26 mouse cellular contexts compared by ENCODE assay signal in genomic region chr15:25975810-25976209, GRCm38 (mm10). TPM values are rescaled to one million over a fixed set of nuclear protein-coding genes. Genes with fewer than 3 reads are reported as not detected.
A peak's percentile ranks its signal among the peaks of the same experiment; 100 is the strongest.
DNase-seq lines count a peak whose midpoint lies in the region; ATAC-seq and TF ChIP-seq lines count a peak whose summit lies in the region.
"Had no signal": no experiment of that assay in that cellular context is flagged by ENCODE, and none has a peak within 500 bp of the region (broad histone marks: within the 10 kb centered on the region; RNA-seq: fewer than 3 reads in every experiment).

No protein-coding gene starts in this region.

- H3K27me3 ChIP-seq in heart, postnatal 0 days (ENCODE audit: control insufficient read depth, insufficient read depth, low read length), result no peaks in the 10 kb centered on the region
- H3K27me3 ChIP-seq in liver, postnatal 0 days (ENCODE audit: insufficient read depth, low read length), result no peaks in the 10 kb centered on the region
- H3K27me3 ChIP-seq in liver, embryonic 11.5 days (replicated peaks; ENCODE audit: control insufficient read depth, insufficient read depth, low read length), result no peaks in the 10 kb centered on the region
- no peaks in the 10 kb centered on the region for H3K27me3 ChIP-seq in intestine, embryonic 16.5 days (replicated peaks; ENCODE audit: control insufficient read depth, insufficient read depth, low read length)
- no peaks in the 10 kb centered on the region for H3K27me3 ChIP-seq in small intestine, adult 2 months (ENCODE audit: control insufficient read depth, insufficient read depth, low read length)
- H3K27me3 ChIP-seq: embryonic facial prominence, embryonic 13.5 days; forebrain, embryonic 12.5 days; forebrain, embryonic 15.5 days; heart, embryonic 12.5 days; heart, embryonic 15.5 days; hindbrain, embryonic 12.5 days; Patski had no signal

- peak; percentile 33 for DNase-seq in heart, postnatal 0 days (ENCODE audit: low spot score)
- DNase-seq in heart, postnatal 4 days, result no peak
- DNase-seq in liver, postnatal 0 days, result no peak
- DNase-seq in liver, embryonic 11.5 days (ENCODE audit: low spot score), result no peak
- no peak for DNase-seq in kidney, adult 18-20 months
- no peak for DNase-seq in right cerebral cortex, postnatal 10 days (ENCODE audit: low spot score in 2 of 2)
- DNase-seq: adrenal gland, postnatal 10 days; cerebellum, adult 11-12 months; cerebellum, adult 8-10 months; cerebellum, postnatal 10 days; cerebellum, postnatal 36 days; embryo, embryonic 11 days; gastrocnemius, postnatal 25 days; heart, adult 18-20 months; heart, postnatal 14 days had no signal

- no peak for TF ChIP-seq POLR2A in small intestine, adult 2 months (IDR thresholded peaks at IDR 0.05; ENCODE audit: low read depth, low read length)

- peak; percentile 68 for ATAC-seq in heart, postnatal 0 days (ENCODE audit: insufficient read depth, low read depth)
- peak; percentile 78 for ATAC-seq in liver, postnatal 0 days
- no peak for ATAC-seq in liver, embryonic 11.5 days (replicated peaks; ENCODE audit: low FRiP score)
- peak; percentile 95 for ATAC-seq in intestine, embryonic 16.5 days
- ATAC-seq: forebrain, embryonic 15.5 days; Patski had no signal

- no peak overlapping the region for H3K4me2 ChIP-seq in heart, postnatal 0 days (ENCODE audit: low read depth, low read length)
- H3K4me2 ChIP-seq in liver, postnatal 0 days (ENCODE audit: low read depth, low read length), result no peak overlapping the region
- no peak overlapping the region for H3K4me2 ChIP-seq in liver, embryonic 11.5 days
- H3K4me2 ChIP-seq in intestine, embryonic 16.5 days (ENCODE audit: low read depth, low read length), result no peak overlapping the region
- H3K4me2 ChIP-seq: embryonic facial prominence, embryonic 13.5 days; forebrain, embryonic 12.5 days; forebrain, embryonic 15.5 days; heart, embryonic 12.5 days; heart, embryonic 15.5 days; hindbrain, embryonic 12.5 days had no signal

- no peaks in the 10 kb centered on the region for H3K4me1 ChIP-seq in heart, postnatal 0 days (ENCODE audit: control insufficient read depth, insufficient read depth)
- H3K4me1 ChIP-seq in liver, postnatal 0 days (ENCODE audit: insufficient read depth), result no peaks in the 10 kb centered on the region
- no peaks in the 10 kb centered on the region for H3K4me1 ChIP-seq in liver, embryonic 11.5 days (replicated peaks; ENCODE audit: control insufficient read depth, insufficient read depth, low read length)
- no peaks in the 10 kb centered on the region for H3K4me1 ChIP-seq in intestine, embryonic 16.5 days (ENCODE audit: control insufficient read depth, insufficient read depth, low read length)
- peaks cover 4% of the 10 kb centered on the region; the same call in 1 of the 2 replicates for H3K4me1 ChIP-seq in small intestine, adult 2 months (ENCODE audit: control insufficient read depth, insufficient read depth, insufficient read length, low read length)
- H3K4me1 ChIP-seq: embryonic facial prominence, embryonic 10.5 days; embryonic facial prominence, embryonic 13.5 days; forebrain, embryonic 12.5 days; forebrain, embryonic 15.5 days; hindbrain, embryonic 12.5 days had no signal

- no peak overlapping the region for H3K27ac ChIP-seq in heart, postnatal 0 days (ENCODE audit: low read depth)
- peak overlapping the region; percentile 48; the same call in 1 of the 2 replicates for H3K27ac ChIP-seq in liver, postnatal 0 days (ENCODE audit: low read depth)
- no peak overlapping the region for H3K27ac ChIP-seq in liver, embryonic 11.5 days (ENCODE audit: low read depth, low read length)
- H3K27ac ChIP-seq in intestine, embryonic 16.5 days (ENCODE audit: low read length), result no peak overlapping the region
- H3K27ac ChIP-seq in small intestine, adult 2 months (ENCODE audit: insufficient read depth, low read depth, low read length), result peak overlapping the region; percentile 19; the same call in 1 of the 2 replicates
- H3K27ac ChIP-seq: embryonic facial prominence, embryonic 10.5 days; embryonic facial prominence, embryonic 13.5 days; forebrain, embryonic 12.5 days; forebrain, embryonic 15.5 days; heart, embryonic 15.5 days; hindbrain, embryonic 12.5 days had no signal

- no peak overlapping the region for H3K4me3 ChIP-seq in heart, postnatal 0 days (ENCODE audit: low read depth, low read length)
- H3K4me3 ChIP-seq in liver, postnatal 0 days (ENCODE audit: low read depth, low read length), result no peak overlapping the region
- H3K4me3 ChIP-seq in liver, embryonic 11.5 days (ENCODE audit: low read depth, low read length), result no peak overlapping the region
- no peak overlapping the region for H3K4me3 ChIP-seq in intestine, embryonic 16.5 days (ENCODE audit: low read length)
- H3K4me3 ChIP-seq in small intestine, adult 2 months (ENCODE audit: low read depth, low read length), result no peak overlapping the region
- H3K4me3 ChIP-seq: embryonic facial prominence, embryonic 10.5 days; embryonic facial prominence, embryonic 13.5 days; erythroblast, embryonic 14.5 days; forebrain, embryonic 12.5 days; forebrain, embryonic 15.5 days; heart, embryonic 12.5 days; heart, embryonic 15.5 days; hindbrain, embryonic 12.5 days had no signal

- no peak for TF ChIP-seq CTCF in heart, postnatal 0 days (IDR thresholded peaks at IDR 0.05; ENCODE audit: low read depth)
- no peak for TF ChIP-seq CTCF in liver, postnatal 0 days (IDR thresholded peaks at IDR 0.05; ENCODE audit: low read depth)
- TF ChIP-seq CTCF in small intestine, adult 2 months (IDR thresholded peaks at IDR 0.05; ENCODE audit: extremely low read depth, insufficient read length, insufficient replicate concordance, low read depth, low read length), result no peak

- WGBS in heart, postnatal 0 days, result 29% methylated on average over 6 of the region's 6 CpGs
- 79% methylated on average over 6 of the region's 6 CpGs for WGBS in liver, postnatal 0 days (ENCODE audit: insufficient replicate concordance)
- 82% methylated on average over 6 of the region's 6 CpGs for WGBS in liver, embryonic 11.5 days
- WGBS in intestine, embryonic 16.5 days, result 76% methylated on average over 6 of the region's 6 CpGs
- 29% methylated on average over 6 of the region's 6 CpGs for WGBS in small intestine, adult 2 months

- H3K36me3 ChIP-seq in heart, postnatal 0 days (replicated peaks; ENCODE audit: control insufficient read depth, insufficient read depth, low read length), result peaks cover 23% of the 10 kb centered on the region
- peaks cover 10% of the 10 kb centered on the region; the same call in 1 of the 2 replicates for H3K36me3 ChIP-seq in liver, postnatal 0 days (replicated peaks; ENCODE audit: insufficient read depth, low read length)
- no peaks in the 10 kb centered on the region for H3K36me3 ChIP-seq in liver, embryonic 11.5 days (ENCODE audit: control insufficient read depth, insufficient read depth, low read length)
- H3K36me3 ChIP-seq in intestine, embryonic 16.5 days (ENCODE audit: control insufficient read depth, insufficient read depth, low read length), result no peaks in the 10 kb centered on the region
- H3K36me3 ChIP-seq in small intestine, adult 2 months (ENCODE audit: control insufficient read depth, insufficient read depth, low read length), result peaks cover 7% of the 10 kb centered on the region
- H3K36me3 ChIP-seq: embryonic facial prominence, embryonic 10.5 days; embryonic facial prominence, embryonic 13.5 days; forebrain, embryonic 12.5 days; forebrain, embryonic 15.5 days; hindbrain, embryonic 12.5 days had no signal

- no peaks in the 10 kb centered on the region for H3K9me3 ChIP-seq in heart, postnatal 0 days (replicated peaks; ENCODE audit: control insufficient read depth, low read length)
- no peaks in the 10 kb centered on the region for H3K9me3 ChIP-seq in liver, postnatal 0 days (ENCODE audit: low read length)
- H3K9me3 ChIP-seq in liver, embryonic 11.5 days (ENCODE audit: control insufficient read depth, low read length), result no peaks in the 10 kb centered on the region
- no peaks in the 10 kb centered on the region for H3K9me3 ChIP-seq in intestine, embryonic 16.5 days (ENCODE audit: control insufficient read depth, low read length)
- H3K9me3 ChIP-seq: embryonic facial prominence, embryonic 10.5 days; embryonic facial prominence, embryonic 13.5 days; forebrain, embryonic 12.5 days; forebrain, embryonic 15.5 days; heart, embryonic 12.5 days; heart, embryonic 15.5 days; hindbrain, embryonic 12.5 days had no signal

- H3K9ac ChIP-seq in heart, postnatal 0 days (replicated peaks; ENCODE audit: low read depth, low read length), result no peak overlapping the region
- no peak overlapping the region for H3K9ac ChIP-seq in liver, postnatal 0 days (replicated peaks)
- H3K9ac ChIP-seq in liver, embryonic 11.5 days (ENCODE audit: low read depth, low read length), result no peak overlapping the region
- no peak overlapping the region for H3K9ac ChIP-seq in intestine, embryonic 16.5 days (ENCODE audit: low read depth, low read length)
- H3K9ac ChIP-seq: embryonic facial prominence, embryonic 13.5 days; forebrain, embryonic 12.5 days; forebrain, embryonic 15.5 days; heart, embryonic 12.5 days; heart, embryonic 15.5 days; hindbrain, embryonic 12.5 days had no signal

- no peak for TF ChIP-seq EP300 in heart, postnatal 0 days (IDR thresholded peaks at IDR 0.05; ENCODE audit: low read depth)
- peak; percentile 46; the same call in 1 of the 2 replicates for TF ChIP-seq EP300 in liver, postnatal 0 days (IDR thresholded peaks at IDR 0.05; ENCODE audit: low read depth)

RNA-seq across cellular contexts. Expression of gene Zfp622, which starts 8.4 kb away (rescaled TPM):
- total RNA-seq in heart, postnatal 0 days (2014; rRNA removed; ENCODE audit: low replicate concordance), result 9.2 and 16.9 TPM in 2 replicates
- polyA plus RNA-seq in heart, postnatal 0 days (2015; fragmentation: Nextera tagmentation; extraction: Ambion mirVana), result 10.1 and 11.0 TPM in 2 replicates
- total RNA-seq in heart, postnatal 4 days (2021), result 10 to 100 TPM; 21.7 to 22.0 TPM
- 9.8 and 13.4 TPM in 2 replicates for polyA plus RNA-seq in liver, postnatal 0 days (2015; fragmentation: Nextera tagmentation; extraction: Ambion mirVana)
- polyA plus RNA-seq in liver, embryonic 11.5 days (2014; fragmentation: Nextera tagmentation; extraction: Ambion mirVana), result 27.9 and 30.3 TPM in 2 replicates
- polyA plus RNA-seq in intestine, embryonic 16.5 days (2015; fragmentation: Nextera tagmentation; extraction: Ambion mirVana), result 22.3 and 25.0 TPM in 2 replicates
- polyA plus RNA-seq in small intestine, adult 2 months (2012; rRNA removed), result 11.2 and 30.2 TPM in 2 replicates

Comparison
In these comparisons a context has a peak if more than half of its experiments do, and no peak if none do; other contexts are left out.
1. H3K27ac ChIP-seq: peak in liver, postnatal 0 days (single experiment) and small intestine, adult 2 months (single experiment); none in heart, postnatal 0 days (single experiment), liver, embryonic 11.5 days (single experiment) and intestine, embryonic 16.5 days (single experiment).